Mouse (Mus musculus) erythroblast, embryonic 14.5 days (primary cell): ENCODE data around the gene Mark1.

ENCODE experiments used
- GATA1 ChIP-seq: IDR thresholded peaks from 2 replicates; pipeline ENCODE4 v1.6.1; 2012; ENCODE audit warnings: low read length, inconsistent platforms, mixed read lengths
- TAL1 ChIP-seq: IDR thresholded peaks from 3 replicates; pipeline ENCODE4 v1.6.1; 2012; ENCODE audit warnings: low read length, inconsistent platforms, mixed read lengths

DNA sequence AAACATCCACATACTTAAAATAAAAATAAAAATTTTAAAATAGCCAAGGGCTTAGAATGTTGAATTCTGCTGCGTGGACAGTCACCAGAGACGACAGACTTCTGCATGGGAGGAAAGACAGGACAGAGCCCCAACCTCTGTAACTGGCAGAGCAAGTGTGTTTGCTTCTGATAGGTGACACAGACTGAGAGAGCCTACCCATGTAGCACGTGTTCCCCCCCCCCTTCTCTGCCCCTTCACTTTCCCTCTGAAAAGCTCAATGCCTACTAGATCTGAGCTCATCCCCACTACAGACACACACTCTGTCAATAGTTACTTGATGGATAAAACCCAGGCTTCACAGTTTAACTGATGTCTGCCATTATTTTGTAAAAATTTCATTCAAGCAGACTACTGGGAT, 152.4 kb downstream of the Mark1 start:
- TF ChIP-seq GATA1 (no peak), TAL1 (no peak)
